Mouse (Mus musculus) heart, embryonic 14.5 days (tissue): ENCODE measurements around the gene Serpine1. TPM values are rescaled to one million over a fixed set of nuclear protein-coding genes. Genes with fewer than 3 reads are reported as not detected.
A peak's percentile ranks its signal among the peaks of the same experiment; 100 is the strongest.
"Not testable (repeated sequence)": the region's sequence is repeated elsewhere in the genome, so short reads cannot be mapped to it uniquely, and the experiment has no call there.

Experiments used
- ATAC-seq: fragments of 200-750 bp; cut with Nextera tagmentation; 2 replicates; pipeline ENCODE4 v1.8.0; 2017; ENCODE audit warnings: low read depth, moderate TSS enrichment; ENCODE audit not compliant: insufficient number of reproducible peaks, insufficient read depth, low FRiP score
- H3K27ac ChIP-seq, 2 experiments: fragments of 200-500 bp in 1 of 2; fragments of 300-500 bp in 1 of 2; sonication (generic) in 1 of 2; replicated peaks in 1 of 2; 2 replicates each; pipeline ENCODE4 v1.5.1; 2012 to 2014; ENCODE audit warnings: low read depth in 2 of 2, low read length in 2 of 2, control low read depth in 1 of 2, mild to moderate bottlenecking in 1 of 2, mixed read lengths in 1 of 2; ENCODE audit not compliant: control insufficient read depth in 1 of 2, insufficient read depth in 1 of 2
- H3K27me3 ChIP-seq: fragments of 300-500 bp; sonication (generic); 2 replicates; pipeline ENCODE4 v1.6.1; 2014; ENCODE audit warnings: mild to moderate bottlenecking, low read length, control low read depth; ENCODE audit not compliant: control insufficient read depth, insufficient read depth
- H3K36me3 ChIP-seq: fragments of 300-500 bp; sonication (generic); 2 replicates; pipeline ENCODE4 v1.6.1; 2014; ENCODE audit warnings: mild to moderate bottlenecking, control low read depth, low read length, mixed read lengths; ENCODE audit not compliant: control insufficient read depth, insufficient read depth
- H3K4me1 ChIP-seq, 2 experiments: fragments of 200-500 bp in 1 of 2; fragments of 300-500 bp in 1 of 2; sonication (generic) in 1 of 2; 2 replicates each; pipeline ENCODE4 v1.6.1; 2012 to 2014; ENCODE audit warnings: low read length in 2 of 2, control low read depth in 1 of 2, mixed read lengths in 1 of 2; ENCODE audit not compliant: control insufficient read depth in 2 of 2, insufficient read depth in 2 of 2
- H3K4me2 ChIP-seq: fragments of 300-500 bp; sonication (generic); 2 replicates; pipeline ENCODE4 v1.6.1; 2014; ENCODE audit warnings: mild to moderate bottlenecking, low read length
- H3K4me3 ChIP-seq, 2 experiments: fragments of 200-500 bp in 1 of 2; fragments of 300-500 bp in 1 of 2; sonication (generic) in 1 of 2; 2 replicates each; pipeline ENCODE4 v1.5.1; 2012 to 2014; ENCODE audit warnings: low read length in 2 of 2, mild to moderate bottlenecking in 2 of 2, control low read depth in 1 of 2, low read depth in 1 of 2, moderate library complexity in 1 of 2; ENCODE audit not compliant: control insufficient read depth in 1 of 2, insufficient read depth in 1 of 2
- H3K9ac ChIP-seq: fragments of 300-500 bp; sonication (generic); 2 replicates; pipeline ENCODE4 v1.6.1; 2014; ENCODE audit warnings: mild to moderate bottlenecking, low read length
- H3K9me3 ChIP-seq: fragments of 300-500 bp; sonication (generic); 2 replicates; pipeline ENCODE4 v1.6.1; 2016; ENCODE audit warnings: low read length, control low read depth; ENCODE audit not compliant: control insufficient read depth
- WGBS: fragments of 180-500 bp; shearing (Covaris S2); extraction: QIAGEN DNeasy Blood & Tissue Kit; methylation state at CpG from one replicate; pipeline ENCODE4 v1.1.7; 2014; 5-methylcytosine and 5-hydroxymethylcytosine counted together
- polyA plus RNA-seq: library from polyadenylated mRNA; unstranded; fragments of >200 nt; fragmentation: Nextera tagmentation; extraction: Ambion mirVana; gene quantifications from 2 replicates; pipeline ENCODE4 v1.2.1, GENCODE M21; 2014

The Serpine1 gene
- 0.93 and 1.0 TPM in 2 replicates for polyA plus RNA-seq

- Histone ChIP-seq H3K9me3 (no peaks in the 10 kb centered on the region), H3K4me3 (peak within 1 kb of the TSS; percentile 30 to 42), H3K36me3 (0 out of 2 replicates have a peak, but pooled peaks cover under 1% of the 10 kb centered on the region), H3K4me1 (peaks cover 33 to 44% of the 10 kb centered on the region in 2 experiments), H3K9ac (peak within 1 kb of the TSS; percentile 62), H3K27me3 (no peaks in the 10 kb centered on the region), H3K27ac (peak within 1 kb of the TSS; percentile 81 to 91), H3K4me2 (peak within 1 kb of the TSS; percentile 65)
- peak; percentile 81 for ATAC-seq
- 18% methylated on average over 22 of the region's 23 CpGs for WGBS
Observed at GRCm38 (mm10) chr5:137072079-137072960, at the start of gene Serpine1. Gene Serpine1, minus strand, starts transcription at chr5:137072268.

- Histone ChIP-seq H3K4me1 (peaks cover 3 to 4% of the 10 kb centered on the region in 2 experiments; a peak in 2 of 4 replicates), H3K4me3 (no peak overlapping the region), H3K36me3 (no peaks in the 10 kb centered on the region), H3K27ac (no peak overlapping the region), H3K9ac (no peak overlapping the region), H3K4me2 (no peak overlapping the region), H3K9me3 (no peaks in the 10 kb centered on the region), H3K27me3 (no peaks in the 10 kb centered on the region)
- WGBS, result 60% methylated on average over 4 of the region's 4 CpGs
- ATAC-seq, result no peak
Observed at GRCm38 (mm10) chr5:137121280-137121679, 49.2 kb upstream of the Serpine1 start.

DNA sequence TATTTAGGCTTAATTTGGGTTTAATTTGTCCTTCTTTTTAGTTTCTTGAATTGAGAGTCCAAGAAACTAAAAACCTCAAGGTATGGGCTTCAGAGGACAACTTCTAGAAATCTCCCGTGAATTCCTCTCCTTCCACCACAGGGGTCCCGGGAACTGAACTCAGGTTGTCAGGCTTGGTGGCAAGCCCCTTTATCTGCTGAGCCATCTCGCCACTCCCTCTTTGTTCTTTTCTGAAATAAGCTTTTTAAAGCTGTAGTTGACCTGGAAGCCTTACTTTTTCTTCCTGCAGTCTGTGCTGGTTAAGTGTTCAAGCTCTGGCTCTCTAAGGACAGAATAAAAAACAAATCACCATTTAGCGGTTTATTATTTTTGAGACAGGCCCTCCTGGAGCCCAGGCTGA lies 46.8 kb upstream of the Serpine1 start:
- H3K27me3 ChIP-seq, result no peaks in the 10 kb centered on the region
- no peak overlapping the region for H3K9ac ChIP-seq
- ATAC-seq, result no peak
- H3K36me3 ChIP-seq, result peaks cover 8% of the 10 kb centered on the region
- peaks cover 10 to 14% of the 10 kb centered on the region in 2 experiments; a peak in 3 of 4 replicates for H3K4me1 ChIP-seq
- no peak overlapping the region for H3K27ac ChIP-seq
- H3K4me3 ChIP-seq, result no peak overlapping the region
- no peak overlapping the region for H3K4me2 ChIP-seq
- H3K9me3 ChIP-seq, result no peaks in the 10 kb centered on the region
- WGBS, result 77% methylated on average over 4 of the region's 4 CpGs

- H3K27ac ChIP-seq, H3K9ac ChIP-seq, ATAC-seq, H3K4me2 ChIP-seq, H3K4me3 ChIP-seq, H3K27me3 ChIP-seq, H3K9me3 ChIP-seq: not testable (repeated sequence)
- H3K36me3 ChIP-seq, result peaks cover 17% of the 10 kb centered on the region
- WGBS, result 96% methylated on average over 3 of the region's 3 CpGs
- H3K4me1 ChIP-seq, result peaks cover 10 to 14% of the 10 kb centered on the region in 2 experiments; a peak in 3 of 4 replicates
Observed at GRCm38 (mm10) chr5:137117994-137118393, 45.9 kb upstream of the Serpine1 start.

GRCm38 (mm10) chr5:137116987-137117386 lies 44.9 kb upstream of the Serpine1 start:
- H3K9ac ChIP-seq, result no peak overlapping the region
- H3K4me3 ChIP-seq, result no peak overlapping the region
- H3K36me3 ChIP-seq, result peaks cover 23% of the 10 kb centered on the region
- 74% methylated on average over 2 of the region's 2 CpGs for WGBS
- H3K27me3 ChIP-seq, result no peaks in the 10 kb centered on the region
- H3K4me1 ChIP-seq, result peaks cover 12 to 14% of the 10 kb centered on the region in 2 experiments; a peak in 3 of 4 replicates
- no peak overlapping the region for H3K27ac ChIP-seq
- H3K4me2 ChIP-seq, result peak overlapping the region; percentile 89; the same call in 1 of the 2 replicates
- no peak for ATAC-seq
- H3K9me3 ChIP-seq, result no peaks in the 10 kb centered on the region

GRCm38 (mm10) chr5:137115866-137116847 lies 44.1 kb upstream of the Serpine1 start, which contains the start of gene Trim56:
Gene Trim56, minus strand, starts transcription at chr5:137116209.
- no peaks in the 10 kb centered on the region for H3K9me3 ChIP-seq
- no peaks in the 10 kb centered on the region for H3K27me3 ChIP-seq
- H3K27ac ChIP-seq, result peak within 1 kb of the TSS; percentile 40 to 77
- WGBS, result 4% methylated on average over 29 of the region's 29 CpGs
- peak; percentile 73 for ATAC-seq
- H3K4me2 ChIP-seq, result peak within 1 kb of the TSS; percentile 89
- peak within 1 kb of the TSS; percentile 61 to 77 for H3K4me3 ChIP-seq
- H3K4me1 ChIP-seq, result peaks cover 12 to 14% of the 10 kb centered on the region in 2 experiments; a peak in 3 of 4 replicates
- H3K36me3 ChIP-seq, result peaks cover 23% of the 10 kb centered on the region
- H3K9ac ChIP-seq, result peak within 1 kb of the TSS; percentile 87
